Mouse (Mus musculus): ENCODE results near the gene Gm8050. TPM values are rescaled to one million over a fixed set of nuclear protein-coding genes. Genes with fewer than 3 reads are reported as not detected.
"Not testable (repeated sequence)": the region's sequence is repeated elsewhere in the genome, so short reads cannot be mapped to it uniquely, and the experiment has no call there.

Gm8050 gene
- polyA plus RNA-seq (2015; fragmentation: Nextera tagmentation; extraction: Ambion mirVana), result 0.26 TPM in 1 of 2 replicates, not detected in the other

DNA sequence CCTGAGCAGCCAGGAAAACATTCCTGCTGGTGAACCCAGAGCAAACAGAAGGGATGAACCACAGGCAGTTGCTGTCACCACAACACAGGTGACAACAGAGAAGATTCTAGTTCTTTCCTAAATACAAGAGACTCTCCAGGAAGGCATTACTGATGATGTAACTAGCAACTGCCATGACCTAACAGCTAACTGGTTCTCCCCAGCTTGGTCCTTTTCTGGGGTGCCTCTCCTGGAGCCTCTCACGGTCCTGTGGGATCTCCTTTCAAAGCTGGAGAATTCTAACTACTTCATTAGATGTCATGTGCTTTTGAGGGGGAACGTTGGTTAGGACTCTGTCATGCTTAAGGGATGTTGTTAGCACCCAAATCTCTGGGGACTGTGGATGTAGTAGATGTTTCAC is at the start of gene Gm8050:
Gene Gm8050, minus strand, starts transcription at position 101 of the 400 bp plus-strand sequence.
- not testable (repeated sequence) for ATAC-seq (ENCODE audit: low FRiP score)
- whole genome bisulfite sequencing, result 71% methylated on average over 1 of the region's 2 CpGs

GRCm38 (mm10) chr14:6757231-6757536 is 37.1 kb upstream of the Gm8050 start:
- H3K9me3 ChIP-seq; H3K36me3 ChIP-seq; H3K9ac ChIP-seq; H3K4me1 ChIP-seq (replicated peaks); H3K27me3 ChIP-seq; H3K27ac ChIP-seq; ATAC-seq (ENCODE audit: low FRiP score): not testable (repeated sequence)
- 10% methylated on average over 2 of the region's 13 CpGs for WGBS
- Histone ChIP-seq H3K4me3 (peak overlapping the region; percentile 48), H3K4me2 (peak overlapping the region; percentile 31; the same call in 1 of the 2 replicates)

More for the DNA sequence above, at the start of gene Gm8050:
- not testable (repeated sequence) for H3K36me3 ChIP-seq; H3K27ac ChIP-seq; H3K9ac ChIP-seq; H3K4me2 ChIP-seq; H3K4me3 ChIP-seq; H3K9me3 ChIP-seq; H3K27me3 ChIP-seq; H3K4me1 ChIP-seq (replicated peaks)

- H3K4me3 ChIP-seq, result peak overlapping the region; percentile 48
- H3K9me3 ChIP-seq; H3K36me3 ChIP-seq; H3K27me3 ChIP-seq; ATAC-seq (ENCODE audit: low FRiP score); H3K4me1 ChIP-seq (replicated peaks): not testable (repeated sequence)
- WGBS, result 0% methylated on average over 26 of the region's 67 CpGs
- peak overlapping the region; percentile 68 for H3K9ac ChIP-seq
- peak overlapping the region; percentile 44; the same call in 1 of the 2 replicates for H3K27ac ChIP-seq
- H3K4me2 ChIP-seq, result peak overlapping the region; percentile 53
These were observed 36.6 kb upstream of the Gm8050 start for GRCm38 (mm10) chr14:6756384-6757230.

DNA sequence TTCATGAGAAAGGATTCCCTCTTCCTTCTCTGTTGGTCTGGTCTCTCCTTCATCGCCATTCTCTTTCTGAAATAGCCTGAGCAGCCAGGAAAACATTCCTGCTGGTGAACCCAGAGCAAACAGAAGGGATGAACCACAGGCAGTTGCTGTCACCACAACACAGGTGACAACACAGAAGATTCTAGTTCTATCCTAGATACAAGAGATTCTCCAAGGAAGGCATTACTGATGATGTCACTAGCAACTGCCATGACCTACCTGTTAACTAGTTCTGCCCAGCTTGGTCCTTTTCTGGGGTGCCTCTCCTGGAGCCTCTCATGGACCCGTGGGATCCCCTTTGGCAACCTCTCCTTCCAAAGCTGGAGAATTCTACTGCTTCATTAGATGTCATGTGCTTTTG is 22.2 kb upstream of the Gm8050 start, which contains the start of gene Gm3636:
Gene Gm3636, minus strand, starts transcription at position 101 of the 400 bp plus-strand sequence.
- H3K4me1 ChIP-seq (replicated peaks); H3K4me2 ChIP-seq; H3K27me3 ChIP-seq; H3K36me3 ChIP-seq; H3K9ac ChIP-seq; ATAC-seq (ENCODE audit: low FRiP score); H3K4me3 ChIP-seq; H3K27ac ChIP-seq; H3K9me3 ChIP-seq: not testable (repeated sequence)
- no CpG with 5 or more reads among the region's 2 CpGs for WGBS

DNA sequence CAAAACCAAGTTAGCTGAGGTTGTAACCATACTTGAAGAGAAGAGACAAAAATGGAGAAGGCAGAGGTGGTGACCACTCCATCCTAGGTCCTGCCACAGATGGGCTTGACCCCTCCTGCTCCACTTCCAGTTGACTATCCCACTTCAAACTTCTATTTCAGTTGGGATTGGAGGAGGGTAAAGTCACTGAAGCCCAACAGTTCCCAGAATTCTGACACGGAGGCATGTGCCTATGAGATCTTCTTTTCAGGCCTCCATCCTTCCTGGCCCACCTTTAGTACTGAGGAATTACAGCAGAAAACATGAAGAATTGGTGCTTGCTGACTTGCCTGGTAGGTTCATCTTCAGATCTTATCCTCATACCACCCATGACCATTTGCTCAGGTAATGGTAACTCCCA is 36.0 kb downstream of the Gm8050 start, which contains the start of gene Gm10251:
Gene Gm10251, minus strand, starts transcription at position 101 of the 400 bp plus-strand sequence.
- H3K36me3 ChIP-seq; H3K27me3 ChIP-seq; H3K4me3 ChIP-seq; H3K27ac ChIP-seq; H3K4me2 ChIP-seq; ATAC-seq (ENCODE audit: low FRiP score); H3K4me1 ChIP-seq (replicated peaks); H3K9me3 ChIP-seq; H3K9ac ChIP-seq: not testable (repeated sequence)
- WGBS, result no CpG with 5 or more reads among the region's 1 CpGs

Other genes starting within 250 kb of the Gm8050 start
- not detected in 2 replicates for gene Gm8356, start 183.0 kb downstream of the Gm8050 start, polyA plus RNA-seq (2015; fragmentation: Nextera tagmentation; extraction: Ambion mirVana)
- gene Gm3629, start 129.6 kb downstream of the Gm8050 start, polyA plus RNA-seq (2015; fragmentation: Nextera tagmentation; extraction: Ambion mirVana), result 0.38 and 0.74 TPM in 2 replicates
- 0.18 TPM in 1 of 2 replicates, not detected in the other for gene Gm3460, start 97.8 kb downstream of the Gm8050 start, polyA plus RNA-seq (2015; fragmentation: Nextera tagmentation; extraction: Ambion mirVana)
- gene Gm10251, start 36.1 kb downstream of the Gm8050 start, polyA plus RNA-seq (2015; fragmentation: Nextera tagmentation; extraction: Ambion mirVana), result not detected in 2 replicates
- 14.5 and 16.5 TPM in 2 replicates for gene Gm3636, start 22.1 kb upstream of the Gm8050 start, polyA plus RNA-seq (2015; fragmentation: Nextera tagmentation; extraction: Ambion mirVana)
- not detected in 2 replicates for gene Gm8362, start 54.2 kb upstream of the Gm8050 start, polyA plus RNA-seq (2015; fragmentation: Nextera tagmentation; extraction: Ambion mirVana)
- gene Gm3642, start 120.1 kb upstream of the Gm8050 start, polyA plus RNA-seq (2015; fragmentation: Nextera tagmentation; extraction: Ambion mirVana), result not detected in 2 replicates
- 7.3 and 9.3 TPM in 2 replicates for gene Gm3667, start 169.7 kb upstream of the Gm8050 start, polyA plus RNA-seq (2015; fragmentation: Nextera tagmentation; extraction: Ambion mirVana)